Mouse (Mus musculus): ENCODE results near the gene Soat2.
"Not testable (repeated sequence)": the region's sequence is repeated elsewhere in the genome, so short reads cannot be mapped to it uniquely, and the experiment has no call there.

The Soat2 gene

DNA sequence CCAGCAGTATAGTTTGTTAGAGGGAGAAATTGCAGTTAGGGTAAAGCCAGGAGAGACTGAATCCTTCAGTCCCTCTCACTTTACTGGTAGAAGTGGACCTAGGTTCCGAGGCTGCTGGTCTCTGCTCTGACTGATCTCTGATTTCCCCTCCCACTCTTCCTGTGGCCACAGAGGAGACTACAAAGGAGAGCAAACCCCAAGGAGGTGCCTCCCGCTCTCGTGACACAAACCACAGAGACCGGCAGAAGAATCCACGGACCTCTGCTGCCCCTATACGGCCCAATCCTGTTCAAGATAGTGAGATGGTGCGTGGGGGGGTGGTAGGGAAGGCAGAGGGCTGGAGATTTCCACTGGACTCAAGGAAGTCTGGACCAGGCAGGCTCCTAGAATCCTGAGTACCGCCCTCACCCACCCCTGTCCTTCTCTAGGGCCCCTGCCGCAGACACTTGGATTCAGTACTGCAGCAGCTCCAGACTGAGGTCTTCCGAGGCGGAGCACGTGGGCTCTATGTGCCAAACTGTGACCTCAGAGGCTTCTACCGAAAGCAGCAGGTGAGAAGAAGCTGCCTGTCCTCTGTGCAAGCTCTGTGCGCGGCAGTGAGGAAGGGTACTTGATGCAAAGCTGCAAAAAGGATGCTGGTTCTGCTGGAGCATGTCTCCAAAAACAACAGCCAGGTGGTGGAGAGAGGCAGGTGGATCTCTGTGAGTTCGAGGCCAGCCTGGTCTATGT is 2.5 kb upstream of the Soat2 start:
- DNase-seq: no peak

DNA sequence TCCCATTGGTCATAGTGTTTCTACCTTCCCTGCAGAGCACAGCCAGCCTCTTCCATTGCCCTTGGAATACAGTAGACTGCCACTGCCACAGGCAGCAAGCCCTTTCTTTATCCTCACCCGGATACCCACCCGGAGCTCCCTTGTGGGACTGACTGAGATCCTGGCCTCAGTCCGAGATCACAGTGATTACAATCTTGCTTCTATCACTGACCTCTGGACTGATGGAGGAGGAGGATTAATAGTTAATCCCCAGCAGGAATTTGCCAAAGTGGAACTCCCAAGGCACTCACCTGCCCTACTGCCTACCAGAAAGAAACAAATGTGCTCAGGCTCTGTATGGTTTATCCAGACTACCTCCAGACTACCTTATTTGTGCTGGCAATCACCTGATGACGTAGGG is 765 bp upstream of the Soat2 start:
- no peak for DNase-seq

DNA sequence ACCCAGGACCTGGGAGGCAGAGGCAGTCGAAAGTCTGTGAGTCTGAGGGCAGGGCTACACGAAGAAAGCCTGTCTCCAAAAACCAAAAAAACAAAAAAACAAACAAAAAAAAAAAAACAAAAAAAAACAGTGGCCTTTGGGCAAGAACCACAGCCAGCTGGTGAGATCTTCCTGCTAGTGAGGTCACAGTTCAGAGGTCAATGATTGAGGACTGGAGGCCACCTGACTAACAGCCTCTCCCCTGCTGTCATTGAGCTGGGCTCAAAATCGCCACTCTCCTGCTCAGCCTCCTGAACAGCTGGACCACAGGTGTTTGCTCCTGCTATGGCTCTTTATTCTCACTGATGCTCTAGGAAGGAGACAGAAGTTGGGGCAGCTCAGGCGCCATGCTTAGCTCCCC is 2.3 kb downstream of the Soat2 start:
- no peak for DNase-seq

DNA sequence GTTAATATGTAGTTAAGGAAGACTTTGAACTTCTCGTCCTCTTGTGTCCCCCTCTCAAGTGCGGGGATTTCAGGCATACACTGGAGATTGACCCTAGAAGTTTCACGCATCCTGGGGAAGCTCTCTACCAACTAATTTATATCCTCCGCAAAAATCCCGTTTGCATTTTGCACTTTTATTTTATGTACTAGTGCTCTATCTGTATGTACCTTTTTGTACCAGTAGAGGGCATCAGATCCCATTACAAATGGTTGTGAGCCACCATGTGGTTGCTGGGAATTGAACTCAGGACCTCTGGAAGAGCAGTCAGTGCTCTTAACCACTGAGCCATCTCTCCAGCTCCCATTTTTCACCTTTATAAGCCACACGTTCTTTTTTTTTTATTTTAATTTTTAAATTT is 4.7 kb downstream of the Soat2 start:
- DNase-seq: not testable (repeated sequence)

DNA sequence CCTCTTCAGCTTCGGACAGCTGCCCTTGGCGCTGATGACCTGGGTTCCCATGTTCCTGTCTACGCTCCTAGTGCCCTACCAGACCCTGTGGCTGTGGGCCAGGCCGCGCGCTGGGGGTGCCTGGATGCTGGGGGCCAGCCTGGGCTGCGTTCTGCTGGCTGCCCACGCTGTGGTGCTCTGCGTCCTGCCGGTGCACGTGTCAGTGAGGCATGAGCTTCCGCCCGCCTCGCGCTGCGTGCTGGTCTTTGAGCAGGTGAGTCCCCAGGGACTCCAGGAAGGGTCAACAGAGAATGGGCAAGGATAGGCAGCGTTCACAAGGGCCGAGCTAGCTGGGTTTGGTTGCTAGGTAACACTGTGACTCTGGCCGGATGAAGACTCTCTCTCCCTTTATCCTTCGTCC is 6.5 kb downstream of the Soat2 start:
- DNase-seq: no peak

DNA sequence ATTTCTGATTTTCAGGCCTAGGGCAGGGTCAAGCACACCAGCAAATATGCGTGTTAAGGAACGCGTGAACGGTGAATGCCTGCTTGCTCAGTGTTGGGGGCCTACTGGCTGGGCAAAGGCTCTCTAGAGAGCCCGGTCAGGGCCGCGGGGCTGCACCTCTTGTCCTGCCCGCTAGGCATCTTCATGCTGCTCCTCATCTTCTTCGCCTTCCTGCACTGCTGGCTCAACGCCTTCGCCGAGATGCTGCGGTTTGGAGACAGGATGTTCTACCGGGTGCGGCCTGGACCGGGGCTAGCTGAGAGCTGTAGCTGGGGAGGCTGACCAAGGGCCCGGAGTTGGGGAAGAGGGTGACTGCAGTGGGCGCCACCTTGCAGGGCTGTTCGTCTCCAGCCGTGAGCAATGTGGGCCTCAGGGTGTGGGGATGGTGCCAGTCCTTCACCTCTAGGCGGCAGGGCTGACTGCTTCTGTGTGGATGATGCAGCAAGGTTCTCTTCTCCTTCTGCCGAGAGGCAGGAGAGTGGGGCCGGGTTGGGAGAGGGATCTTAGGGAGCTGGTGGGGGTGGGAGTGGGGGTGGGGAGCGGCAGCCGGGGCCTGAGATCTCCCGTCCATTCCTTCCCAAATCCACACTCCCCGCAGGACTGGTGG is 10.2 kb downstream of the Soat2 start:
- no peak for DNase-seq

DNA sequence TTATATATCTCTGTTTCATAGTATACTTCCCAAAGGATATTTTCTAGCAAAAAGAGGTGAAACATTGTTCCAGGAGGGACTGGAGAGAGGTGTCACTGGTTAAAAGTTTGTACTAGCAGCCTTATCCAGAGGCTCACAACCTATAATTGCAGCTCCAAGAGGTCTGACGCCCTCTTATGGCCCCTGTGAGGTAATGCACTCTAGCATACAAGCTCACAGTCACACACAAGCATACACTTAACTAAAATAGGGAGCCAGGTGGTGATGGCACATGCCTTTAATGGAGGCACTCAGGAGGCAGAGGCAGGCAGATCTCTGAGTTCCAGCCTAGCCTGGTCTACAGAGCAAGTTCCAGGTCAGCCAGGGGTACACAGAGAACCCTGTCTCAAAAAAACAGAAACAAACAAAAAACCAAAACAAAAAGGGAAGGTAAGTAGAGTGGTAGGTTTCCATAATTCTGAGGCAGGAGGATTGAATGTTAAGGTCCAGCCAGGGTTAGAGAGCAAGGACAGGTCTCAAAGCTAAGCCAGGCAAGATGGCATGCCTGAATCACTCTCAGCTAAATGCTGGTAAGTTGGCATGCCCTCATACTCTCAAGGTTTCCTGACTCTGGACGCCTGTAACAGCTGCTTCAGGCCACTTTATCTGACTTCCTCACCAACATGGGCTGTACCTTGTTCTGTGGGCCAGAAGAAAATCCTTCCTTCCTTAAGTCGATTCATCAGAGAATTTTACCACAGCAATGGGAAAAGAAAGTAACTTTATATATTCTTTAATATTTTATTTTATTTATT is 13.8 kb downstream of the Soat2 start:
- DNase-seq: no peak

DNA sequence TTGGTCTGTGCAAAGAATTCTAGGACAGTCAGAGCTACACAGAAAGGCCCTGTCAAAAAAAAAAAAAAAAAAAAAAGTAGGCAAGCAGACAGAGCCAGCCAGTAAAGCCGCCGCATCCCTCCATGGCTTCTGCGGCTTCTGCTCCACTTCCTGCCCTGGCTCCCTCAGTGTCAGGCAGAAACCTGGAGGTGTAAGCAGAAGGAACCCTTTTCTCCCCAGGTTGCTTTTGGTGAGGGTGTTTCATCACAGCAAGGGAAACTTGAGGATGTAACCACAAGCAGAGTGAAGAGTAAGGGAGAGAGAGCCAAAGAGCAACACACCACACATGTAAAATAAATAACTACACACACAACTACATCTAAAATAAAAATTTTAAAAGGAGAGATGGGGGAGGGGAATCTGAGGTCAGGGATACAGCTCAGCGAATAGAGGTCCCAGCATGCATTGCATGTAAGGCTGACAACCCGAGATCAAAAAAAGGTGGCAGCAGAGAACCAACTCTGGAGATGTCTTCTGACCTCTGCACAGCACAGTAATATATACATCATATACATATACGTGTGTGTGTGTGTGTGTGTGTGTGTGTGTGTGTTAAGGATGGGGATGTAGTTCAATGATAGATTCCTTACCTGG is 15.3 kb downstream of the Soat2 start:
- no peak for DNase-seq

DNA sequence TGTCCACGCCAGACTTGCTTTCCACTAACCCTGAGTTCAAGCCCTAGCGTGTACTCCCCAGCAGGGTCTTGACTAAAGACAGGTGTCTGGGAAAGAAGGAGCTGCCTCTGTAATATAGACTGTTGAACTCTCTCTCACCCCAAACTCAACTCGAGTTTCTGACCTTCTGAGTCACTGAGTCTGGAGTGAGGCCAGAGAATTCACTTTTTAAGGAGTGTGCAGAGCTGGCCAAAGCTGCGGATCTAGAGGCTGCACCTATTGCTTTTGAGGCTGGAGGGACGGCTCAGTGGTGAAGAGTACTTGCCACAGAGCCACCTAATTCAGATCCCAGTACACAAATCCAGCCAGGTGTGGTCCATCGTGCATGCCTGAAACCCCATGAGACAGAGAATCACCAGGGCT is 17.3 kb downstream of the Soat2 start:
- DNase-seq: no peak

DNA sequence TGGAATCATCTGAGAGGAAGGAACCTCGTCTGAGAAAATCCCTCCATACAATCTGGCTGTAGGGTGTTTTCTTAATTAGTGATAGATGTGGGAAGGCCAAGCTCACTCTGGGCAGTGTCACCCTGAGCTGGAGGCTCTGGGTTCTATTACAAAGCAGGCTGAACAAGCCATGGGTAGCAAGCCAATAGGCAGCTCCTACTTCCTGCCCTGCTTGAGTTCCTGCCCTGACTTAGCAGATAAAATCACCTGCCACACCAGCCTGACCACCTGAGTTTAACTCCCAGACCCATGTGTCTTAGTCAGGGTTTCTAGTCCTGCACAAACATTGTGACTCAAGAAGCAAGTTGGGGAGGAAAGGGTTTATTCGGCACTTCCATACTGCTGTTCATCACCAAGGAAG is 18.7 kb downstream of the Soat2 start:
- no peak for DNase-seq

DNA sequence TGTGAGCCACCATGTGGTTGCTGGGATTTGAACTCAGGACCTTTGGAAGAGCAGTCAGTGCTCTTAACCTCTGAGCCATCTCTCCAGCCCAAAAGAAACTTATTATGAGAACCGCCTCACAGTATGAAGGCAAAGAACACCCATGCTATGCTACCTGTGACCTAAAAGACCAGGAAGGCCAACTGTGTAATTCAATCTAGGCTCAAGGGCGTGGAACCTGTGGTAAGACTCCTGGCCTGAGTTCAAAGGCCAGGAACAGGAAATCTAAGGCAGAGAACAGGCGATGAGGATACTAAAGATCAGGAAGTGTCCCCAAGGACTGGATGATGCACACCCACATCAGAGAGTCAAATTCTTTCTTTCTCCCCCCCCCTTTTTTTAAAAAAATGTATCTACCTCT is 23.3 kb downstream of the Soat2 start:
- no peak for DNase-seq

DNA sequence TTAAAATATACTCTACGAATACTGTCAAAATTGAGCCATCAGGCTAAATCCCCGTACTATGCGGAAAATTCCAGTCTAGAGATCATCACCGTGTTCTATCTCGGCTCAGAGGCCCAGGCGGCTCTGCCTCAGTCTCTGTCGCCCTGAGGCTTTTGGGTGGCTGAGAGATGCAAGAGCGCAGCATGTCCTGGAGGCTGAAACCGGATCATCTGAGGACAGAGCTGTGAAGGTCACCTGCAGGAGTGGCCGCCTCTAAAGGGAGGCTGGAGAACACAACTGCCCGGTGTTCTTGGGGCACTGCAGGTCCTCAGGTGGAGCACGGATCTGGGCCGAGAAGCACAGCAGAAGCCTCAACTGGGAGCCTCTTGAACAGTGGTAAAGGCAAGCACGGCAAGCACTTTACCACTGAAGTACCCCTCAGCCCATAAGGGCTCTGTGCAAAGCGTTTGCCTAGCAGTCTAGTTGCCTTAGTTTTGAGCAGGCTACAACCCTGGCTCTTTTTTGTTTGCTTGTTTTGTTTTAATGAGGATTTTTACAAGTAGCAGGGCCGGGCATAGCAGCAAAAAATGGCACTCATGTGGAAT is 25.5 kb downstream of the Soat2 start:
- no peak for DNase-seq

DNA sequence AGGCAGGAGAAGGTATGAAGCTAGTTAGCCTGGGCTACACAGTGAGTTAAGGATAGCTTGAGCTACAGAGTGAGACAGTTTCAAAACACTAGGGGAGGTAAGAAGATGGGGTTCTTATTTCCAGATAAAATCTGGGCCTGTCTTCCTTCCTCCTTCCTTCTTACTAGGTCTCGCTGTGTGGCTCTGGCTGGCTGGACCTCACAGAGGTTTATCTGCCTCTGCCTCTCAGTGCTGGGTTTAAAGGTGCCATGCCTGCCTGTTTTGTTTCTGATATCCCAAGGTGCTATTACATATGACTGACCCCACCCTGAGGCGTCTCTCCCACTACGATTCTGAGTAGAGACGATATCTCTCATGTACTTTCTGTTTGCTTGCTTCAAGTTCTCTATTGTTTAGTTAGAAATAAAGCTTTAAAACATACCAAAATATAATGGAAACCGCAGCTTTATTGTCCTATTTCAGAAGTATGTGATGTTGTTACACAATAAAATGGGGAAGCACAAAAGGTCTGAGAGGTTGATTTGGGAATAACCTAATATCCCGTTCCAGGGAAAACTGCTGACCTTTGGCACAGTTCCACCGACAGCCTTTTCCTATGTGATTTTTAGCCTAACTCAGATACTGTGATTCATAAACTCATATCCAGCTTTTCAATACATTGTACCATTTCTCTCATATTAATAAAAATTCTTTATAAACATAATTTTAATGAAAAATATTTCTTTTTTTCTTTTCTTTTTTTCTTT is 26.4 kb downstream of the Soat2 start:
- DNase-seq: no peak

DNA sequence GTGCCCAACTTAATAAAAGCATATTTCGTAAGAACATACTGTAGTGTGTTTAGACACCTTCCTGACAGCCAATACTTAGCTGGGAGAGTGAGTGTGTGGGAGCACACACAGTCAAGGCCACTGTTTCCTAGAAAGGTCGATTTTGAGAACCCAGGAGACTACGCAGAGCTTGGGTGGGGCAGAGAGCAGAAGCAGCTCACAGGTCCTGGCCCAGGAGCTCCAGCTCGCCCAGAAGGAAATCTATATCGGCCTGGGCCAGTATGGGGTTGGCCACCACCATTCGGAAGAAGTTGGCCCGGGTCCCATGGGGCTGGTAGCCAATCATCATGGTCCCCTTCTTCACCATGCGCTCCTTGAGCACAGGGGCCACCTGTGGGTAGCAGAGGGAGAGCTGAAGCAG is 27.1 kb downstream of the Soat2 start:
- DNase-seq: no peak

DNA sequence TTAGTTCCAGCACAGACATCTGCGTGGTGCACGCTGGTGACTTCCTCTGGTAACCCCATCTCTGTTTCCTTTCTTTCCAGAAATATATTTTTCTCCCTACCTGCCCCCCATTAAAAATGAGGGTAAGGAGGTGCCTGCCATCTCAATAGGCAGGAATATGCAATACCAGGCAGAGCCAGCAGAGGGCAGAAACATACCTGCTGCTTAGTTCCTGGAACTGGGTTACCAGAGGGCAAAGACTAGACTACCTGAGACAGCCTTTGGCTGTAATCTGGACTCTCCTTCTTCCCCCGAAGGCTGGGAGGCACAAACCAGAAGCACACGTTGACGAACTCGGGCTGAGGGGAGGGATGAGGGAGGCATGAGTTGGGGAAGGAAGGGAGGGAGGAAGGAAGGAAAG is 28.0 kb downstream of the Soat2 start:
- peak; percentile 76 for DNase-seq

DNA sequence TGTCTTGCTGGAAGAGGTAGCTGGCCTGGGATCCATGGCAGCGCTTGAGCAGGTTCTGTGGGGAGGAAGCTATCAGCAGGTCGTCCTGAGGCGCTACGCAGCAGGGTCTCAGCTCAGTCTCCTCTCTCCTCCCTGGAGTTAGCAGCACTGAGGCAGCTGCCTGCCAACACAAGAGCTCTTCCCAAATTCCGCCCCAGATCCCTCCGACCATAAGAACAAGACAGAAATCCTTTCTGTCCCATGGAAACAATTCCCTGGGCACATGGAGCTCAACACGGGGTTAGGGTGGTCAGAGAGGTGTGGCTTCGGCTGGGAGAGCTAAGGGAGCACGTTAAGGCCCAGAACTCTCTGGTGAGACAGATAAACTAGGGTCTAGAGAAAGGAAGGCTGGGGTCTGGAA is 28.8 kb downstream of the Soat2 start:
- DNase-seq: no peak

DNA sequence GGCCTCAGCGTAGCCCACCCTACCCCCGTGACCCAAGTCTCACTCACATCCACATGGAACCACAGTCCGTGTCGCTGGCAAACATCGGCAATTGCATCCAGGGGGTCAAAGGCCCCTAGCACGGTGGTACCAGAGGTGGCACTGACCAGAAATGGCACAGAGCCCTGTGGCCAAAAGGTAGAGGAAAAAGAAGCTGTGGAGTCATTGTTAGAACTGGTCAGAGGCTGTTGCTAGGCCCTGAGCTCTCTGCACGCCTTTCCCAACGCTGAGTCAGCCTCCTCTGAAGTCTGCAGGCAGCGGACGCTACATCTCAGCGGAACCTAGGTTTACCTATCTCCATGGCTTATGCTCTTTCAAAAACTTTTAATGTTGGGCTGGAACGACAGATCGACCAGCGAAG is 29.6 kb downstream of the Soat2 start:
- no peak for DNase-seq

DNA sequence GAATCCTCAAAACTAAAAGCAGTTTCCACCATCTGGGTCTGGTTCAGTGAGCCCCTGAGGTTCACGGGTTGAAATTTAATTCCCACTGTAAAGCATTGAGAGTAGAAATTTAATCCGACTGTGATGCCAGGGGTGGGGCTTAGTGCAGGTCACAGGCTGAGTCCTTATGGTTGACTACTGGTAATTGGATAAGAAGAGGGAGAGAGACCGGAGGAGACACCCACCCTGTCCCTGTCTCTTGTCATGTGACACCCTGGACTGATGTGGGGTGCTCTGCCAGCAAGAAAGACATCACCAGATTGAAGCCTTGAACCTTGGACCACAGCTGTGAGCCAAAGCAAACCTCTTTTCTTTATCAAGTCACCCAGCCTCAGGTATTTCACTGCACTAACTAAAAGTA is 32.8 kb downstream of the Soat2 start:
- no peak for DNase-seq

DNA sequence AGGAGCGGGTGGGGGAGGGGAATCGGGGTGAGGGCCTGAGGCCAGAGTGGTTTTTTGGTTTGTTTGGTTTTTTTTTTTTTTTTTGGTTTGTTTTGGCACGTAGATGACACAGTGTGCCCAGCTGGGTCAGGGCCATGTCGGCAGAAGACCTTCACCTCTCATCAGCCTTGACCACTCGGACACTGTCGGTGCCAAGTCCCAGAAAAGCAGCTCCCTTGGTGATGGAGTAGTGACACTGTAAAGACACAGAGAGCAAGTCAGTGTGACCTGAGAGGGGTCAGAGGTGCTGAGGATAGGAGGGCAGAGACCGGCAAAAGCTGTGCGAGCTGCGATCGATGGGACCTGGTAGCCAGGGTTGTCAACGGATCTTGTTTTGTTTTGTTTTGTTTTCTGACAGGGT is 35.9 kb downstream of the Soat2 start:
- DNase-seq: no peak

DNA sequence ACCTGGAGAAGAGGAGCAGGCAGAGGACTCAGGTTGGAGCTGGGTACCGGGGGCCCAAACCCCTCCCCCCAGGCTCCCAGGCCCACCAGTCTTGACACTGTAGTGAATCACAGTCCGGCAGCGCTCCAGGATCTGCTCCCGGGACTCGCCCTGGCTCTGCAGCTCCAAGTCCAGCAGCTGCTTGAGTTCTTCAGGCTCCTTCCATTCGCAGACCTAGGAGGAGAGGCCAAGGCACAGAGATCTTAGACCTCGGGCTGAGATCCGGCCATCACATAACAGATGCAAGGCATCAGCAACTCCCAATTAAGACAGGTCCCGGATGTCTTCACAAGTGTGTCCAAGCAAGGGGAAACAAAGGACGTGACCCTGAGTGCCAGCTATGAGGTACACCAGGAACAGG is 37.8 kb downstream of the Soat2 start:
- DNase-seq: no peak

DNA sequence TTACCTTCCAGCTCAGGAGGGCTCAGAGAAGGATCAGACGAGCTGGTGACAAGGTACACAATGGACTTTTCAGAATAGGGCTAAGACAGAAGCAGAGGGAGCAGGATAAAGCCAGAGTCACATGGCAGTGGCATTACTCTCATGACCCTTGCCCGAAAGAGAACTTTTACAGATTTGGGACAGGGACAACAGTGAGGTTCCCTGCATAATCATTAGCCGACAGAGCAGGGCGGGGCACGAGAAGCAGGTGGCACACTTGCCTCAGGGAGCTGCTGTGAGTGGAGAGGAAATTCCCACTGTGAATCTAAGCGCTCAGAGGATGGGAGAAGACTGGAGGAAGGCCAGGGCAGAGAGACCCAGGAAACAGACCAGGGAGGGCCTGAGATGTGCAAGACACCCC is 38.6 kb downstream of the Soat2 start:
- no peak for DNase-seq

DNA sequence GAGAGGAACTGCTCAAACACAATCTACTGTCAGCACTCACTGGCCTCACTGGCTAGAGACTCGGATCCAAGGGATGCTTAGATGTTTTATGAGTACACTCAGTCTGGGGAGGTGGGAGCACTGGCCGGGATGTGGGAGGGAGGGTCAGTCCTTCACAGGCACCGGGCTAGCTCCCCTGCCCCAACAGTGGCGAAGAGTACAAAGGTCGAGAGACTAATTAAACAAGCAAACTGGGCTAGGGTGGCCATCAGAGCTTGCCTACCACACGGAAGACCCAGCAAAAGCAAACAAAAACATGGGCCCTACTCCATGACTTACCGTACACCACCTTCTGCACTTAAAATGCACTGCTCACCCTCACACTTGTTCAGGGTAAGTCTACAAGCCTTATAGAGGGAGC is 41.4 kb downstream of the Soat2 start:
- no peak for DNase-seq
